17 mouse cellular contexts compared by ENCODE assay signal in the genomic region with DNA sequence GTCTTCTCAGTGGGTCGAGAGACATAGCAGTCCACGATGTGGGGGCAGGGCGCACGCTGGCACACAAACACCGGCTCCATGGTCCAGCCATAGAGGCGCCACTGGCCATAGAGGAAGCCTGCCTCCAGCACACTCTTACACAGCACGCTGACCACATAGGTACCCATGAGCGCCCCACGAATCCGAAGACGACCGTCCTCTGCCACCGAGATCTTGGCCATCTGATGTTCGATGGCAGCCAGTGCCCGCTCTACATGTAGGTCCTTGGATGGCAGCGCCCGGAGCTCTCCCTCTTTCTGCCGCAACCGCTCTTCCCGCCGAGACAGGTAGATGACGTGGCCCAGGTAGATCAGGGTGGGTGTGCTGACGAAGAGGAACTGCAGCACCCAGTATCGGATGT. TPM values are rescaled to one million over a fixed set of nuclear protein-coding genes. Genes with fewer than 3 reads are reported as not detected.
A peak's percentile ranks its signal among the peaks of the same experiment; 100 is the strongest.
DNase-seq lines count a peak whose midpoint lies in the region; ATAC-seq and TF ChIP-seq lines count a peak whose summit lies in the region.
"Had no signal": no experiment of that assay in that cellular context is flagged by ENCODE, and none has a peak within 500 bp of the region (broad histone marks: within the 10 kb centered on the region; RNA-seq: fewer than 3 reads in every experiment).

No protein-coding gene starts in this region.

- H3K9ac ChIP-seq in heart, embryonic 13.5 days: peak overlapping the region; percentile 76
- no peak overlapping the region for H3K9ac ChIP-seq in ES-E14 (ENCODE audit: insufficient read depth, low read depth, low read length, poor library complexity, severe bottlenecking)

- ATAC-seq in heart, embryonic 13.5 days (ENCODE audit: extremely low read depth, insufficient number of reproducible peaks, low FRiP score, low TSS enrichment): no peak
- ATAC-seq: activated CD4-positive, CD25-positive, alpha-beta regulatory T cell, adult 4 months; forebrain, embryonic 16.5 days; intestine, embryonic 15.5 days had no signal

- no peak overlapping the region for H3K27ac ChIP-seq in heart, embryonic 13.5 days (replicated peaks)
- H3K27ac ChIP-seq in layer of hippocampus, adult 2 months: no peak overlapping the region
- H3K27ac ChIP-seq in ES-E14 (ENCODE audit: insufficient read depth, low read depth, low read length, poor library complexity, severe bottlenecking): no peak overlapping the region
- no peak overlapping the region for H3K27ac ChIP-seq in limb, embryonic 10.5 days
- H3K27ac ChIP-seq: intestine, embryonic 15.5 days had no signal

- in situ Hi-C loops in ES-E14 (cut with MboI; ENCODE audit: low sequenced_read_pairs in 2 of 2, unreplicated experiment in 2 of 2): loop anchor here in 1 of 2 experiments (10.0 kb wide), 1 partner anchor 238 kb away; a partner anchor contains a TSS

- DNase-seq in heart, postnatal 10 days: no peak
- no peak for DNase-seq in layer of hippocampus, adult 2 months (ENCODE audit: low spot score in 2 of 2)
- DNase-seq in layer of hippocampus, postnatal 25 days (ENCODE audit: extremely low spot score in 1 of 2, low spot score in 1 of 2): no peak
- no peak for DNase-seq in ES-E14 (ENCODE audit: low read depth, low spot score)
- DNase-seq in limb, embryonic 10.5 days (ENCODE audit: low spot score): no peak
- no peak for DNase-seq in right cerebral cortex, postnatal 25 days
- DNase-seq in cerebellum, adult 11 months: no peak
- DNase-seq: embryo, embryonic 11 days; gastrocnemius, postnatal 14 days; left cerebral cortex, postnatal 4 days; thymus, postnatal 36 days had no signal

- 54% methylated on average over 24 of the region's 24 CpGs for WGBS in heart, embryonic 13.5 days
- WGBS in limb, embryonic 10.5 days: 59% methylated on average over 24 of the region's 24 CpGs

- H3K27me3 ChIP-seq in heart, embryonic 13.5 days (replicated peaks): peaks cover 52% of the 10 kb centered on the region
- peaks cover 56% of the 10 kb centered on the region for H3K27me3 ChIP-seq in limb, embryonic 10.5 days (ENCODE audit: low read depth, poor library complexity, severe bottlenecking)

- H3K9me3 ChIP-seq in heart, embryonic 13.5 days: no peaks in the 10 kb centered on the region
- no peaks in the 10 kb centered on the region for H3K9me3 ChIP-seq in ES-E14 (ENCODE audit: control insufficient read depth, insufficient read depth, low read depth, low read length)
- no peaks in the 10 kb centered on the region for H3K9me3 ChIP-seq in limb, embryonic 10.5 days (replicated peaks)
- H3K9me3 ChIP-seq: intestine, embryonic 15.5 days had no signal

- H3K4me3 ChIP-seq in heart, embryonic 13.5 days: peak overlapping the region; percentile 59
- H3K4me3 ChIP-seq in layer of hippocampus, adult 2 months: peak overlapping the region; percentile 9; the same call in 1 of the 2 replicates
- H3K4me3 ChIP-seq in ES-E14 (ENCODE audit: insufficient read depth in 1 of 2, low read depth in 1 of 2, low read length in 2 of 2, poor library complexity in 1 of 2, severe bottlenecking in 1 of 2): peak overlapping the region; percentile 19 to 33; a peak in 2 of 4 replicates
- peak overlapping the region; percentile 62; the same call in 1 of the 2 replicates for H3K4me3 ChIP-seq in limb, embryonic 10.5 days
- H3K4me3 ChIP-seq: intestine, embryonic 15.5 days had no signal

- H3K4me1 ChIP-seq in heart, embryonic 13.5 days: peaks cover 11% of the 10 kb centered on the region
- peaks cover 3 to 12% of the 10 kb centered on the region in 2 experiments; a peak in 3 of 4 replicates for H3K4me1 ChIP-seq in ES-E14 (ENCODE audit: control insufficient read depth in 2 of 2, insufficient read depth in 2 of 2, low read length in 2 of 2, poor library complexity in 1 of 2)
- H3K4me1 ChIP-seq in limb, embryonic 10.5 days: peaks cover 21% of the 10 kb centered on the region
- H3K4me1 ChIP-seq: intestine, embryonic 15.5 days had no signal

- intact Hi-C loops in heart, postnatal 10 days (cut with DNase I): loop anchor here (10.0 kb wide), 1 partner anchor 238 kb away; a partner anchor contains a TSS

- no peaks in the 10 kb centered on the region for H3K36me3 ChIP-seq in heart, embryonic 13.5 days
- H3K36me3 ChIP-seq in ES-E14 (ENCODE audit: control insufficient read depth, insufficient read depth, low read length, poor library complexity, severe bottlenecking): no peaks in the 10 kb centered on the region
- no peaks in the 10 kb centered on the region for H3K36me3 ChIP-seq in limb, embryonic 10.5 days
- H3K36me3 ChIP-seq: intestine, embryonic 15.5 days had no signal

- TF ChIP-seq CTCF in layer of hippocampus, adult 2 months (conservative IDR thresholded peaks at IDR 0.05): no peak

- H3K4me2 ChIP-seq in heart, embryonic 13.5 days: peak overlapping the region; percentile 81

TF ChIP-seq in ES-E14, 5 proteins besides CTCF, POLR2A, EP300 and RAD21:
- no peak for TF ChIP-seq MAFK (IDR thresholded peaks at IDR 0.05; ENCODE audit: insufficient read depth, low read depth, low read length)
- TF ChIP-seq ZC3H11A (IDR thresholded peaks at IDR 0.05; ENCODE audit: borderline replicate concordance, low read depth, low read length): no peak
- no peak for TF ChIP-seq ZNF384 (IDR thresholded peaks at IDR 0.05; ENCODE audit: low read depth, low read length)
- no peak for TF ChIP-seq CHD2 (IDR thresholded peaks at IDR 0.05; ENCODE audit: low read depth, low read length)
- TF ChIP-seq HCFC1 (IDR thresholded peaks at IDR 0.05; ENCODE audit: borderline replicate concordance, insufficient read depth, low read length): no peak

RNA-seq across cellular contexts. Expression of a gene that starts 1.5 kb away (rescaled TPM):
- polyA plus RNA-seq in heart, embryonic 13.5 days (2015; fragmentation: Nextera tagmentation; extraction: Ambion mirVana): 29.5 and 32.9 TPM in 2 replicates
- total RNA-seq in heart, postnatal 10 days (2021): 10 to 100 TPM; 28.2 to 30.2 TPM
- total RNA-seq in layer of hippocampus, adult 2 months (2021): 1 to 10 TPM; 2.2 to 4.2 TPM
- total RNA-seq in layer of hippocampus, postnatal 25 days (2021): 1 to 10 TPM; 3.1 to 3.9 TPM
- 2.0 and 3.0 TPM in 2 replicates for total RNA-seq in ES-E14 (2012; rRNA removed)
- polyA plus RNA-seq in limb, embryonic 10.5 days (2016; fragmentation: Nextera tagmentation; extraction: Ambion mirVana): 14.6 and 18.5 TPM in 2 replicates
- total RNA-seq: monocyte, adult 5-6 weeks had no signal
- polyA plus RNA-seq: activated CD4-positive, CD25-positive, alpha-beta regulatory T cell, adult 4 months had no signal

RNA-seq across cellular contexts. Expression of a gene that starts 18.3 kb away (rescaled TPM):
- not detected in 2 replicates for polyA plus RNA-seq in heart, embryonic 13.5 days (2015; fragmentation: Nextera tagmentation; extraction: Ambion mirVana)
- total RNA-seq in heart, postnatal 10 days (2021): under 1 TPM; 0.22 to 0.37 TPM
- under 1 TPM; 0.37 to 0.38 TPM for total RNA-seq in layer of hippocampus, adult 2 months (2021)
- under 1 TPM; 0.37 to 0.59 TPM for total RNA-seq in layer of hippocampus, postnatal 25 days (2021)
- total RNA-seq in ES-E14 (2012; rRNA removed): 80.5 and 158 TPM in 2 replicates
- 7.8 and 11.4 TPM in 2 replicates for polyA plus RNA-seq in limb, embryonic 10.5 days (2016; fragmentation: Nextera tagmentation; extraction: Ambion mirVana)
- total RNA-seq: gastrocnemius, postnatal 14 days; monocyte, adult 5-6 weeks had no signal
- polyA plus RNA-seq: activated CD4-positive, CD25-positive, alpha-beta regulatory T cell, adult 4 months; forebrain, embryonic 16.5 days had no signal

RNA-seq across cellular contexts. Expression of a gene that starts 41.5 kb away (rescaled TPM):
- 0.23 TPM in 1 of 2 replicates, not detected in the other for polyA plus RNA-seq in heart, embryonic 13.5 days (2015; fragmentation: Nextera tagmentation; extraction: Ambion mirVana)
- total RNA-seq in heart, postnatal 10 days (2021): not detected
- not detected for total RNA-seq in layer of hippocampus, adult 2 months (2021)
- total RNA-seq in layer of hippocampus, postnatal 25 days (2021): not detected
- 1.6 and 4.5 TPM in 2 replicates for total RNA-seq in ES-E14 (2012; rRNA removed)
- not detected in 2 replicates for polyA plus RNA-seq in limb, embryonic 10.5 days (2016; fragmentation: Nextera tagmentation; extraction: Ambion mirVana)
- total RNA-seq: adrenal gland, postnatal 4 days; gastrocnemius, postnatal 14 days; left cerebral cortex, postnatal 4 days; monocyte, adult 5-6 weeks had no signal
- polyA plus RNA-seq: activated CD4-positive, CD25-positive, alpha-beta regulatory T cell, adult 4 months; forebrain, embryonic 16.5 days had no signal

RNA-seq across cellular contexts. Expression of a gene that starts 45.6 kb away (rescaled TPM):
- polyA plus RNA-seq in heart, embryonic 13.5 days (2015; fragmentation: Nextera tagmentation; extraction: Ambion mirVana): 0.22 and 0.37 TPM in 2 replicates
- total RNA-seq in heart, postnatal 10 days (2021): under 1 TPM; 0.53 to 0.55 TPM
- total RNA-seq in layer of hippocampus, adult 2 months (2021): not detected
- not detected for total RNA-seq in layer of hippocampus, postnatal 25 days (2021)
- 27.1 and 60.6 TPM in 2 replicates for total RNA-seq in ES-E14 (2012; rRNA removed)
- 1.6 and 1.7 TPM in 2 replicates for polyA plus RNA-seq in limb, embryonic 10.5 days (2016; fragmentation: Nextera tagmentation; extraction: Ambion mirVana)
- total RNA-seq: monocyte, adult 5-6 weeks had no signal
- polyA plus RNA-seq: activated CD4-positive, CD25-positive, alpha-beta regulatory T cell, adult 4 months had no signal

Comparison
In these comparisons a context has a peak if more than half of its experiments do, and no peak if none do; other contexts are left out.
1. H3K4me3 ChIP-seq: peak in every context shown above with its lines; median percentile 62 in limb, embryonic 10.5 days; 59 in heart, embryonic 13.5 days; 26 in ES-E14; 9 in layer of hippocampus, adult 2 months.
2. RNA of a gene that starts 18.3 kb away (total RNA-seq): 80.5 to 158 TPM in ES-E14; 0.37 to 0.59 TPM in layer of hippocampus, postnatal 25 days, 0.37 to 0.38 TPM in layer of hippocampus, adult 2 months and 0.22 to 0.37 TPM in heart, postnatal 10 days; every median in the first group is over 10 times any median in the second.